In the genomic region with DNA sequence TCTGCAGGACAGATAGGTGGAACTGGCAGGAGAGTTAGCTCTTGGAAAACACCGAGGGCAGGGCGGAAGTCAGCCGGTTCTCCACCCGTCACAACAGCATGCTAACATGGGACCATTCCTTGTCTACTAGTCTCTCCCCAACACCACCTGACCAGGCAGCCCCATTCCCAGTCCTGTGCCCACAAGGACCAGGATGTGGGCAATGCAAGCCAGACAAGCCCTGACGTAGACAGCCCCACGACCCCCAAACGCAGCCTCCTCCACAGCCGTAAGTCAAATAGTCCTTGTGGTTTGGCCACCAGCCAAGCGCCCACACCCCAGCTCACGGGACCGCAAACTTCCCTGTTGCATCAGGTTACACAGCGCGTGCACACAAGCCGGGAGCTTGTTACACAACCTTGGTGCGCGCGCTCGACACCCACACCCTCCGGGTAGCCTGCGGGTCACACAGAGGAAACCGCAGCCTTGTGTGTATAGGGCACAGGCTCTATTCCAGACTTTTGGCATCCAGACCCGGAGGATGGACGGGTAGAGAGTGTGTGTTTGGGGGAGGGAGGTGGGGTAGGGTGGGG, we compare ENCODE assay signal across 8 mouse cellular contexts. TPM values are rescaled to one million over a fixed set of nuclear protein-coding genes. Genes with fewer than 3 reads are reported as not detected.
DNase-seq lines count a peak whose midpoint lies in the region; ATAC-seq and TF ChIP-seq lines count a peak whose summit lies in the region.

No protein-coding gene starts in this region.

- peak overlapping the region; percentile 19 for H3K4me3 ChIP-seq in heart, embryonic 13.5 days
- H3K4me3 ChIP-seq in kidney, embryonic 16.5 days (ENCODE audit: low read length), result peak overlapping the region; percentile 30
- peak overlapping the region; percentile 44; the same call in 1 of the 2 replicates for H3K4me3 ChIP-seq in spleen, adult 2 months (ENCODE audit: extremely low read depth, insufficient read depth, insufficient read length)
- no peak overlapping the region for H3K4me3 ChIP-seq in forebrain, embryonic 11.5 days (ENCODE audit: low read depth, low read length)

- H3K9ac ChIP-seq in heart, embryonic 13.5 days, result peak overlapping the region; percentile 67
- H3K9ac ChIP-seq in kidney, embryonic 16.5 days (replicated peaks; ENCODE audit: low read length), result peak overlapping the region; percentile 42
- no peak overlapping the region for H3K9ac ChIP-seq in forebrain, embryonic 11.5 days (ENCODE audit: low read length)

- no peak for TF ChIP-seq POLR2A in spleen, adult 2 months (IDR thresholded peaks at IDR 0.05; ENCODE audit: low read depth, low read length)

- H3K4me1 ChIP-seq in heart, embryonic 13.5 days, result peaks cover 16% of the 10 kb centered on the region
- H3K4me1 ChIP-seq in kidney, embryonic 16.5 days (ENCODE audit: insufficient read depth, low read length), result peaks cover 20% of the 10 kb centered on the region
- H3K4me1 ChIP-seq in spleen, adult 2 months (ENCODE audit: control insufficient read depth, insufficient read depth, insufficient read length), result peaks cover 14% of the 10 kb centered on the region; the same call in 1 of the 2 replicates
- no peaks in the 10 kb centered on the region for H3K4me1 ChIP-seq in forebrain, embryonic 11.5 days (replicated peaks; ENCODE audit: control insufficient read depth, insufficient read depth, low read length)

- TF ChIP-seq CTCF in spleen, adult 2 months (IDR thresholded peaks at IDR 0.05; ENCODE audit: extremely low read depth, insufficient read depth, insufficient read length, insufficient replicate concordance), result 0 out of 2 replicates have a peak, but pooled peaks have one; percentile 1

- 29% methylated on average over 23 of the region's 23 CpGs for WGBS in heart, embryonic 13.5 days
- WGBS in kidney, embryonic 16.5 days, result 8% methylated on average over 23 of the region's 23 CpGs
- WGBS in spleen, adult 2 months, result 1% methylated on average over 23 of the region's 23 CpGs
- WGBS in forebrain, embryonic 11.5 days, result 75% methylated on average over 23 of the region's 23 CpGs

- DNase-seq in CD4-positive helper T cell, adult 2 months (ENCODE audit: low read depth, low spot score), result peak; percentile 92
- peak; percentile 95 for DNase-seq in NIH3T3 (ENCODE audit: low read depth)
- peak; percentile 40 to 46 for DNase-seq in cerebellum, postnatal 10 days
- peak; percentile 94 to 96 for DNase-seq in lung, adult 18-20 months
- peak; percentile 79 to 88 for DNase-seq in spleen, adult 2 months (ENCODE audit: low read depth in 1 of 2, low spot score in 2 of 2)
- no peak for DNase-seq in forebrain, embryonic 11.5 days (ENCODE audit: low spot score)

- peak overlapping the region; percentile 58 for H3K4me2 ChIP-seq in heart, embryonic 13.5 days
- peak overlapping the region; percentile 54 for H3K4me2 ChIP-seq in kidney, embryonic 16.5 days (replicated peaks; ENCODE audit: low read depth, low read length)
- no peak overlapping the region for H3K4me2 ChIP-seq in forebrain, embryonic 11.5 days (ENCODE audit: low read depth, low read length, severe bottlenecking)

- ATAC-seq in heart, embryonic 13.5 days (ENCODE audit: extremely low read depth, insufficient number of reproducible peaks, low FRiP score, low TSS enrichment), result 0 out of 2 replicates have a peak, but pooled peaks have one; percentile 20
- ATAC-seq in kidney, embryonic 16.5 days (ENCODE audit: low FRiP score, low TSS enrichment), result peak; percentile 82
- ATAC-seq in forebrain, embryonic 11.5 days (replicated peaks; ENCODE audit: low FRiP score), result no peak

- H3K9me3 ChIP-seq in heart, embryonic 13.5 days, result 0 out of 2 replicates have a peak, but pooled peaks cover under 1% of the 10 kb centered on the region
- H3K9me3 ChIP-seq in kidney, embryonic 16.5 days (ENCODE audit: low read length), result no peaks in the 10 kb centered on the region
- H3K9me3 ChIP-seq in forebrain, embryonic 11.5 days (ENCODE audit: control insufficient read depth, low read length), result no peaks in the 10 kb centered on the region

- no peaks in the 10 kb centered on the region for H3K36me3 ChIP-seq in heart, embryonic 13.5 days
- no peaks in the 10 kb centered on the region for H3K36me3 ChIP-seq in kidney, embryonic 16.5 days (ENCODE audit: insufficient read depth, low read length)
- H3K36me3 ChIP-seq in spleen, adult 2 months (ENCODE audit: control insufficient read depth, insufficient read depth, low read length), result no peaks in the 10 kb centered on the region
- H3K36me3 ChIP-seq in forebrain, embryonic 11.5 days (ENCODE audit: control insufficient read depth, insufficient read depth, low read length), result no peaks in the 10 kb centered on the region

- H3K27me3 ChIP-seq in heart, embryonic 13.5 days (replicated peaks), result 0 out of 2 replicates have a peak, but pooled peaks cover 2% of the 10 kb centered on the region
- H3K27me3 ChIP-seq in kidney, embryonic 16.5 days (ENCODE audit: insufficient read depth, low read length), result no peaks in the 10 kb centered on the region
- no peaks in the 10 kb centered on the region for H3K27me3 ChIP-seq in spleen, adult 2 months (ENCODE audit: control insufficient read depth, insufficient read depth, low read length)
- H3K27me3 ChIP-seq in forebrain, embryonic 11.5 days (ENCODE audit: control insufficient read depth, insufficient read depth, low read length), result no peaks in the 10 kb centered on the region

- H3K27ac ChIP-seq in heart, embryonic 13.5 days (replicated peaks), result no peak overlapping the region
- H3K27ac ChIP-seq in kidney, embryonic 16.5 days (ENCODE audit: low read length), result peak overlapping the region; percentile 11
- H3K27ac ChIP-seq in spleen, adult 2 months (ENCODE audit: insufficient read depth, low read length), result peak overlapping the region; percentile 27; the same call in 1 of the 2 replicates
- H3K27ac ChIP-seq in forebrain, embryonic 11.5 days (ENCODE audit: low read depth, low read length), result no peak overlapping the region

RNA-seq across cellular contexts. Expression of a gene that starts 37.0 kb away (rescaled TPM):
- polyA plus RNA-seq in heart, embryonic 13.5 days (2015; fragmentation: Nextera tagmentation; extraction: Ambion mirVana), result 123 and 132 TPM in 2 replicates
- 159 and 162 TPM in 2 replicates for polyA plus RNA-seq in kidney, embryonic 16.5 days (2015; fragmentation: Nextera tagmentation; extraction: Ambion mirVana)
- polyA plus RNA-seq in spleen, adult 2 months (2012; rRNA removed), result 27.4 and 29.7 TPM in 2 replicates
- polyA plus RNA-seq in forebrain, embryonic 11.5 days (2014; fragmentation: Nextera tagmentation; extraction: Ambion mirVana), result 119 and 127 TPM in 2 replicates

RNA-seq across cellular contexts. Expression of a gene that starts 41.6 kb away (rescaled TPM):
- polyA plus RNA-seq in heart, embryonic 13.5 days (2015; fragmentation: Nextera tagmentation; extraction: Ambion mirVana), result 5.2 and 5.4 TPM in 2 replicates
- 5.7 and 5.9 TPM in 2 replicates for polyA plus RNA-seq in kidney, embryonic 16.5 days (2015; fragmentation: Nextera tagmentation; extraction: Ambion mirVana)
- polyA plus RNA-seq in spleen, adult 2 months (2012; rRNA removed), result 92.9 and 106 TPM in 2 replicates
- 2.9 and 3.3 TPM in 2 replicates for polyA plus RNA-seq in forebrain, embryonic 11.5 days (2014; fragmentation: Nextera tagmentation; extraction: Ambion mirVana)

Comparison
In these comparisons a context has a peak if more than half of its experiments do, and no peak if none do; other contexts are left out.
1. H3K27ac ChIP-seq: peak in kidney, embryonic 16.5 days (single experiment) and spleen, adult 2 months (single experiment); none in heart, embryonic 13.5 days (single experiment) and forebrain, embryonic 11.5 days (single experiment).
2. RNA of a gene that starts 41.6 kb away (polyA plus RNA-seq): 92.9 to 106 TPM in spleen, adult 2 months; 5.7 to 5.9 TPM in kidney, embryonic 16.5 days, 5.2 to 5.4 TPM in heart, embryonic 13.5 days and 2.9 to 3.3 TPM in forebrain, embryonic 11.5 days; every median in the first group is over 10 times any median in the second.